Mouse (Mus musculus) gastrocnemius, postnatal 10 days (tissue): ENCODE results near the gene Ino80. TPM values are rescaled to one million over a fixed set of nuclear protein-coding genes. Genes with fewer than 3 reads are reported as not detected.
"Not testable (repeated sequence)": the region's sequence is repeated elsewhere in the genome, so short reads cannot be mapped to it uniquely, and the experiment has no call there.

Experiments used
- DNase-seq: peaks from one replicate; pipeline ENCODE4 v3.0.0; 2021; ENCODE audit warnings: mixed read lengths
- long read RNA-seq, 2 experiments: library from polyadenylated mRNA; stranded (forward); transcript quantifications; one replicate each; pipeline ENCODE4 v2.0.0; 2021
- total RNA-seq, 2 experiments: library from RNA; stranded (reverse); gene quantifications; 2 replicates each; pipeline ENCODE4 v1.2.3; 2021

Gene Ino80
- total RNA-seq, result 10 to 100 TPM; 12.6 to 16.5 TPM
- long read RNA-seq, experiment 1, full-length matches to known transcripts, result 1 of 7 reads
- long read RNA-seq, experiment 1, partial matches to known transcripts, result 4 of 7 reads
- long read RNA-seq, experiment 1, other reads (novel, unspliced or antisense), result 2 of 7 reads
- long read RNA-seq, experiment 2, partial matches to known transcripts, result 4 of 4 reads
- long read RNA-seq, experiment 2, other reads (novel, unspliced or antisense), result 0 of 4 reads

GRCm38 (mm10) chr2:119477571-119478396 is at the start of gene Ino80:
Gene Ino80 (minus strand): TSS chr2:119477687.
- DNase-seq, result peak; percentile 98

GRCm38 (mm10) chr2:119525422-119525821 is 47.9 kb upstream of the Ino80 start:
- no peak for DNase-seq

- no peak for DNase-seq
Observed at GRCm38 (mm10) chr2:119523836-119524235, 46.3 kb upstream of the Ino80 start.

DNA sequence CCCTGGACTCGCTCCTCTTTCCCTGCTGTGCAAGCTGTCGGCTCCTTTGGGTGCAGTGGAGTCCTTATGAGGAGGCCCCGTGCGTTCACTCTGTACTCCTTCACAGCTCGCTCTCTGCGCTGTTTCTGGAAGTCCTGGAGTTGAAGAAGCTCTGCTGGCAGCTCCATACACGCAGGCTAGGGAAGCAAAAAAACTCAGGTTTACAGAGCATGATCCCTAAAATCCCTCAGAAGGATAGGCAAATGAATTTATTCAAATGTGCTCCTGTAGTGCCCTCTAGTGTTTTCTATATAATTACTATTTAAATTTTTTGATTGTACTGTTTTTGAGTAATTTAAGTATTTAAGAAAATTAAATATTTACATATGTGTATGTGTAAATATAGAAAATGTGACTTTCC is 43.1 kb upstream of the Ino80 start:
- no peak for DNase-seq

DNA sequence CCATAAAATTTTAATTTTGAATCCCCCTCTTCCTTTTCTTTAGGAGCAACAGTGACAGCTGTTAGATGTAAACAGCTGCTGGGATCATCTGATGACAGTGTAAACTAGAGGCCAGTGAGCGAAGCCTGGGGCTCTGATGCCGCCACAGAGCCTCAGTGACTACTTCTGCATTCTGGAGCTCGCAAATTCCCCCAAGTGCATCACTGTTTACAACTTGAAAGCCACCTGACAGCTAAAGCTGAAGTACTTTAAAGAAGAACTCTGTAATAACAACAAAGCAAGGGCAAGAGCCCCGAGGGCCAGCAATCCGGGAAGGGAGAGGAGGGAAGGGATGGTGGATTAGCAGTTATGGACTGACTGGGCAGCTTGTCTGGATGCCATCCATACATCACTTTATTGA is 39.3 kb upstream of the Ino80 start:
- DNase-seq, result no peak

- DNase-seq, result no peak
Observed at GRCm38 (mm10) chr2:119514026-119514522, 36.6 kb upstream of the Ino80 start.

DNA sequence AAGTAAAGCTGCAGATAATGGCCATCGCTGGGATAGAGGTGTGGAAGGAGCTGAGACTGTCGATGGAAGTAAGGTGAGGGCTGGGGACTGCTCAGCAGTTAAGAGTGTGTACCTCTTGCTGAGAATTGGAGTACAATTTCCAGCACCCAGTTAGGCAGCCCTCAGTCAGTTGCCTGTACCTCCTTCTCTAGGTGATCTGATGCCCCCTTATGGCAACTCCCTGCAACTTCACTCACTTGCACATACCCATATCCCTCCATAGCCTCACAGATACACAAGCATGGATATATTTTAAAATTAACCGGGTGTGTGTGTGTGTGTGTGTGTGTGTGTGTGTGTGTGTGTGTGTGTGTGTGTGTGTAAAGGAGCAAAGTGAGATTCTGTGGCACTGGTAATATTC is 34.8 kb upstream of the Ino80 start:
- no peak for DNase-seq

GRCm38 (mm10) chr2:119510856-119511255 is 33.4 kb upstream of the Ino80 start:
- DNase-seq, result no peak

DNA sequence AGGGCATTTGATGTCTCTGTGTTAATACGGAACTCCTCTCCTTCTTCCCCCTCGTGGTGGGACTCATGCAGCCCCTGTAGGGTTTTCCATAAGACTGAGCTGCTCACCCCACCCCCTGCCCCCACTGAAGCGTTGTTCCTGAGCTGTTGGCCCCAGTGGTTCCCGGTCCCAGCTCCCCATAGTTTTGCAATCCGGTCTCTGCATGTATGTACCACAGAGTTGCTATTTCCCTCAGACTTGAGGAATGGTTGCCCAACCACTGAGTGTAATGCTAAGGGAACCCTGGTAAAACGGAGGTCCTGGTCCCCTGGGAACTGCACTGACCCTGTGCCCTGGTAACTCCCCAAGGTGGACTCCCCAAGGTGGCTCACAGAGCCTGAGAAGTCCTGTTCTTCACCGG is 31.0 kb upstream of the Ino80 start:
- not testable (repeated sequence) for DNase-seq

DNA sequence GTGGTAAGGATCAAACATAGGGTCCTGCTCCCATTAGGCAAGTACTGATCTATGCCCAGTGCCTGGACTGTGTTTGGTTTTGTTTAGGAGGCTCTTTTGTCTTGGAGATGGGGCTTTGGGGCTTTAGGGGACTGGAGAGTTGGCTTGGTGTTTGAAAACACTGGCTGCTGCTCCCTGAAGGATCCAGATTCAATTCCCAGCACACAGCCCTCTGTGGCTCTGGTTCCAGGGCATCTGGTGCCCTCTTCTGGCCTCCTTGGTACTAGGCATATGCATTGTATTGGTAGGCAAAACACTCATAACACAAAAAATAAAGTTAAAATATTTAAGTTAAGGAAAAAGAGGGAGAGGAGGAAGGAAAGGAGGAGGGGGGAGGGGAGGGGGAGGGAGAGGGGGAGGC is 29.6 kb upstream of the Ino80 start:
- DNase-seq, result no peak

DNA sequence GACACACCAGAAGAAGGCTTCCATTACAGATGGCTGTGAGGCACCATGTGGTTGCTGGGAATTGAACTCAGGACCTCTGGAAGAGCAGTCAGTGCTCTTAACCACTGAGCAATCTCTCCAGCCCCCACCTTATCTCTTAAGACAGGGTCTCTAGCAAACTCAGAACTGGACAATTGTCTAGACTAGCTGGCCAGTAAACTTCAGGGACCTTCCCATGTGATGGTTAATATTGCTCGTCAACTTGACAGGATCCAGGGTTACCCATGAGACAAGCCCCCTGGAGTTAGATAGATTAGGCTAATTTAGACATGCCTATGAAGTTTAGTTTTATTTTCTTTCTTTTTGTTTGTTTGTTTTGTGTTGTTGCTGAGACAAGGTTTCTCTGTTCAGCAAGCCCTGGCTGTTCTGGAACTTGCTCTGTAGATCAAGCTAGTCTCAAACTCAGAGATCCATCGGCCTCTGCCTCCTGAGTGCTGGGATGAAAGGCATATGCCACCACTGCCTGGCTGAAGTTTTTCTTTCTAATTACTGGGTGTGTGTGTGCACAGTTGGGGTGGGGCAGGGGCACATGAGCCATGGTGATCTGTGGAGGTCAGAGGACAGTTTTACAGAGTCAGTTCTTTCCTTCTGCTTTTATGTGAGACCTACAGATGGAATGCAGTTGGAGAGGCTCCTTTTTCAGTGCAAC is 23.6 kb upstream of the Ino80 start:
- no peak for DNase-seq

DNA sequence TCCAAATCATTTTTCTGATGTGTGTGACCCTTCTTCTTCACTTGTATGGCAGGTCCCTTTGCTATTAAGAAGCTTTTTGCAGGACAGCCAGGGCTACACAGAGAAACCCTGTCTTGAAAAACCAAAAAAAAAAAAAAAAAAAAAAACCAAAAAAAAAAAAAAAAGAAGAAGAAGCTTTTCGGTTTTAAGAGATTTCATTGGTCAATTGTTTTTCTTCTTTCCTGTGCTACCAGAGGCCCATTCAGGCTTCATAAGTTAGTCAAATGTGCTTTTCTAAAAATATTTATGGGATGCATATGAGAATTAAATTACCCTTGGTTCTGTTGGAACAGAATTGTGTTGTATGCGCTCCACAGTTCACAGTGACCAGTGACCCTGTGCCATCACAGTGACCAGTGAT is 21.4 kb upstream of the Ino80 start:
- no peak for DNase-seq

DNA sequence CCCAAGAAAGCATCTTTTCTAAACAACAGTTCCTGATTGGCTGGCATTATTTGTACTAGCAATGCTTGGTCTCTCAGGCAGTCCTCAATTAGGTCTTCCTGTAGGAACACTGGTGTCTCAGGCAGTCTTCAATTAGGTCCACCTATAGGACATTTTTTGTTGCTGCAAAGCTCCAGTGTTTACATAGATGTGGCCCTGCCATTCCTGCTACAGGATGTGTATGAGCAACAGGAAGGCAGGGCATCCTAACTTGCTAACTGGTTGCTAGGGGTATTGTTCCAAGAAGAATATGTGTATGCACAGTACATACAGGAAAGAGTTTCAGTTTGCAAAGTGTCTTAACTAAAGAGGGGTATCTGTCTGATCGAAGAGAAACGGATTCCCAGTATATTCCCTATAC is 18.6 kb upstream of the Ino80 start:
- no peak for DNase-seq

DNA sequence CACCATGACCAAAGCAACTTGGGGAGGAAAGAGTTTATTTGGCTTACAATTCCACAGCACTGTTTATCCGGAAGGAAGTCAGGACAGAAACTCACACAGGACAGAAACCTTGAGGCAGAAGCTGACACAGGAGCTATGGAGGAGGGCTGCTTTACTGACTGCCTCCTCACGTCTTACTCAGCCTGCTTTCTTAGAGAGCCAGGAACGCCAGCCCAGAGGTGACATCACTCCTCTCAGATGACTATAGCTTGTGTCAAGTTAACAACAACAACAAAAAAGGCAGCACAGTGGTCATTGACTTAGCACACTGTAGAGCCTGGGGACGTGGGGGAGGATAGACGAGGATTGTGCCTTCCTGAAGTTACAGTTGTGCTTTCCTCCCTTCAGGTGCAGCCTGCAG is 14.5 kb upstream of the Ino80 start:
- no peak for DNase-seq

DNA sequence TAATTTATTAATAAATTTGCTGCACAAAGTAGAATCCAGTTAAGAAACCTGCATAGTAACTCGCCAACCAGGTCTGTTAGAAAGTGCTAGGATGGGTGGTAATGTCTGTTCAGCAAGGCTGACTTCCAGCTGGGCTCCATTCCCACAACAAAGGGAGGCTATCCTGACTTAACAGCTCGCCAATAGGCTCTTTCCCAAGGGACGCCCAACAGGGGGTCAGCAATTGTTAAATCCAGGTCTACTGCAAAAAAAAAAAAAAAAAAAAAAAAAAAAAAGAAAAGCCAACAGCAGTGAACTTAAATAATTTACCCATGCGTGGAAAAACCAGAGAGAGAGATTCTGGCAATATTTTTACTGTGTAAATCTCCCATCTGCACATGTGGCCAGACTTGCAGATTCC is 9.0 kb upstream of the Ino80 start:
- no peak for DNase-seq

- no peak for DNase-seq
Observed at GRCm38 (mm10) chr2:119482307-119482706, 4.8 kb upstream of the Ino80 start.

GRCm38 (mm10) chr2:119478397-119478749 is 886 bp upstream of the Ino80 start:
- no peak for DNase-seq

DNA sequence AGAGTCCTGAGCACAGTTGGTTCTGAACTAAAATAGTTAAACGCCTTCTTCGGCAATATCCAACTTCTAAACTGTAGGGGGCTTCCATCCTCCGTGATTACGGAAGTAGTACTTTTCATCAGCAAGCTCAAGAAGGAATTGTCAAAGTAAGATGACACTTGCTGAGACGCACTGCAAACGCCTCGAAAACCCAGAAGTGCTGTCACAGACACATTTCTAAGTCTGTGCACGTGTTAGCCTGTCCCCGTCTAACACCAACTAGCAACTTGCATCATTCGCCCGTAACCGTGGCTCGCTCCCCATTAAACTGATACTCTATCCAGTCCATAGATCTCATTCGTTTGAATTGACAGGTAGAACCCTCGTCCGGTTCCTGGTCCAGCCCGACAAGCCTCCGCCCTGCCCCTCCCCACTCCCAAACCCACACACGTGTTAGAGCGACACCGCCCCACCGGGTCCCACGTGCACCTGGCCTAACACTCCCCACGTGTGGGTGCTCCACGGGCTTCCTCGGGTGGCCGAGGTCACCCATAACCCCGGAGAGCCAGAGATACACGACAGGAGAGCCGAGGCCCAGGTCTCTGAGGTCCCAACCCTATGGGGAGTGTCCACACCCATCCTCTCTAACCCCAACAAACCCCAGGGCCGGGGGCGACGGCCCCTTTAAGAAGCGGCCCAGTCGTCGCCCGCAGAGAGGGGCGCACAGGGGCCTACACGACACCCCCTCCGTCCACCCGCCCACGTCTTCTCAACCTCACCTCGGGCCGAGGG is 681 bp downstream of the Ino80 start:
- DNase-seq, result peak; percentile 65

- DNase-seq, result no peak
Observed at GRCm38 (mm10) chr2:119476166-119476565, 1.3 kb downstream of the Ino80 start.

- no peak for DNase-seq
Observed at GRCm38 (mm10) chr2:119463945-119464344, 13.5 kb downstream of the Ino80 start.

GRCm38 (mm10) chr2:119463114-119463775 is 14.2 kb downstream of the Ino80 start:
- DNase-seq, result no peak

GRCm38 (mm10) chr2:119461028-119461427 is 16.5 kb downstream of the Ino80 start:
- DNase-seq, result no peak
